Mouse (Mus musculus) spleen, adult 18-20 months (tissue): ENCODE data around the gene Atrx.
A peak's percentile ranks its signal among the peaks of the same experiment; 100 is the strongest.
"Not testable (repeated sequence)": the region's sequence is repeated elsewhere in the genome, so short reads cannot be mapped to it uniquely, and the experiment has no call there.

Source experiments
- DNase-seq, 2 experiments: peaks; one replicate each; pipeline ENCODE4 v3.0.0; 2022; ENCODE audit warnings: mixed read lengths in 2 of 2

The Atrx gene

GRCm38 (mm10) chrX:105928861-105929477 lies at the start of gene Atrx:
TSS of gene Atrx (minus strand) at chrX:105929403.
- peak; percentile 53 to 57 for DNase-seq

GRCm38 (mm10) chrX:105957091-105957490 lies 27.9 kb upstream of the Atrx start:
- not testable (repeated sequence) for DNase-seq

- no peak for DNase-seq
Observed at GRCm38 (mm10) chrX:105953999-105954398, 24.8 kb upstream of the Atrx start.

GRCm38 (mm10) chrX:105946357-105946756 lies 17.2 kb upstream of the Atrx start:
- no peak for DNase-seq

- DNase-seq: no peak
Observed at GRCm38 (mm10) chrX:105939245-105939644, 10.0 kb upstream of the Atrx start.

- DNase-seq: no peak
Observed at GRCm38 (mm10) chrX:105937736-105938135, 8.5 kb upstream of the Atrx start.

- no peak for DNase-seq
Observed at GRCm38 (mm10) chrX:105934341-105934740, 5.1 kb upstream of the Atrx start.

- no peak for DNase-seq
Observed at GRCm38 (mm10) chrX:105929478-105930038, 355 bp upstream of the Atrx start.

- peak; percentile 16 to 32 for DNase-seq
Observed at GRCm38 (mm10) chrX:105927941-105928860, 1.0 kb downstream of the Atrx start.

GRCm38 (mm10) chrX:105926121-105926735 lies 3.0 kb downstream of the Atrx start:
- peak in 1 of 2 experiments; percentile 4 for DNase-seq

GRCm38 (mm10) chrX:105924326-105925070 lies 4.7 kb downstream of the Atrx start:
- DNase-seq: no peak

- no peak for DNase-seq
Observed at GRCm38 (mm10) chrX:105923896-105924295, 5.3 kb downstream of the Atrx start.

- DNase-seq: not testable (repeated sequence)
Observed at GRCm38 (mm10) chrX:105922986-105923385, 6.2 kb downstream of the Atrx start.

- peak; percentile 9 to 48 for DNase-seq
Observed at GRCm38 (mm10) chrX:105921421-105921820, 7.8 kb downstream of the Atrx start.

GRCm38 (mm10) chrX:105911728-105912127 lies 17.5 kb downstream of the Atrx start:
- DNase-seq: no peak

- DNase-seq: no peak
Observed at GRCm38 (mm10) chrX:105901611-105902010, 27.6 kb downstream of the Atrx start.

GRCm38 (mm10) chrX:105886921-105887320 lies 42.3 kb downstream of the Atrx start:
- DNase-seq: no peak

GRCm38 (mm10) chrX:105864367-105864766 lies 64.8 kb downstream of the Atrx start:
- peak in 1 of 2 experiments; percentile 4 for DNase-seq

- DNase-seq: no peak
Observed at GRCm38 (mm10) chrX:105824462-105824861, 104.7 kb downstream of the Atrx start.

GRCm38 (mm10) chrX:105794806-105795403 lies 134.3 kb downstream of the Atrx start:
- no peak for DNase-seq

GRCm38 (mm10) chrX:105773281-105773680 lies 155.9 kb downstream of the Atrx start:
- DNase-seq: no peak

- DNase-seq: no peak
Observed at GRCm38 (mm10) chrX:105767932-105768331, 161.3 kb downstream of the Atrx start.
